Mouse (Mus musculus): ENCODE results near the gene Aprt. TPM values are rescaled to one million over a fixed set of nuclear protein-coding genes. Genes with fewer than 3 reads are reported as not detected.

The Aprt gene
- polyA plus RNA-seq, 1 experiment from 2014 or later = 314 TPM

DNA sequence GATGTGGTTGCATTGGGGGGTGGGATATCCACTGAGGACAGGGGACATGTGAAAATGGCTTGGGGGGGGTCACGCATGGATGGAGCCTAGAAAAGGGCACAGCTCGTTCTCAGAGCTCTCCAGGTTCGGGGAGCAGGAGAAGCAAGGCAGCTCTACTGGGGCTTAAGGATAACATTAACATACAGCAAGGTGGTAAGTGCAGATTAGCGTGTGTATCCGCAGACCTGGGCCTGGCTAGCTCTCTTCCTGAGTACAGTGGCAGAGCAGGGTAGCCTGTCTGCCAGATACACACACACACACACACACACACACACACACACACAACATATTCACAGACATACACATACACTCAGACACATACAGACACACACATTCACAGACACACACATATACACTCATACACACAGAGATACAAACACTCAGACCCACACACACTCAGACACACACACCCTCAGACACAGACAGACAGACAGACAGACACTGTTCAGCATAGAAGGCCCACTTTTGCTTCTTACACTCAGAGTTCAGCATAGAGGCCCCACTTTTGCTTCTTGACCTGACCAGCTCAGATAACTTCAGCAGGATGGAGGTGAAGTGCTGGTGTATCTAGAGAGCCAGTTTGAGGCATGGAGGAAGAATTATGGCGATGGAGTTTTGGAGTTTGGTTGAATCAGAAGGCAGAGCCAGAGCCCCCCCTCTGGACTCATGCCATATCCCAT, 42.1 kb upstream of the Aprt start:
- Histone ChIP-seq H3K4me2 (replicated peaks; ENCODE audit: low read depth) (no peak overlapping the region), H3K27me3 (ENCODE audit: control insufficient read depth, insufficient read depth, low read length) (no peaks in the 10 kb centered on the region), H3K4me1 (replicated peaks; ENCODE audit: control insufficient read depth, insufficient read depth) (no peaks in the 10 kb centered on the region), H3K9me3 (ENCODE audit: control insufficient read depth, low read length) (no peaks in the 10 kb centered on the region), H3K9ac (ENCODE audit: low read length) (no peak overlapping the region), H3K36me3 (ENCODE audit: control insufficient read depth, insufficient read depth, low read length) (peaks cover 7% of the 10 kb centered on the region), H3K27ac (replicated peaks) (no peak overlapping the region), H3K4me3 (ENCODE audit: low read depth, low read length) (no peak overlapping the region)
- WGBS = 73% methylated on average over 6 of the region's 6 CpGs
- no peak for DNase-seq (ENCODE audit: low spot score)
- no peak for ATAC-seq (ENCODE audit: low FRiP score, low TSS enrichment)
- no peak for TF ChIP-seq EP300 (optimal IDR thresholded peaks at IDR 0.05)
- no peak for TF ChIP-seq CTCF (IDR thresholded peaks at IDR 0.05; ENCODE audit: low read depth)

DNA sequence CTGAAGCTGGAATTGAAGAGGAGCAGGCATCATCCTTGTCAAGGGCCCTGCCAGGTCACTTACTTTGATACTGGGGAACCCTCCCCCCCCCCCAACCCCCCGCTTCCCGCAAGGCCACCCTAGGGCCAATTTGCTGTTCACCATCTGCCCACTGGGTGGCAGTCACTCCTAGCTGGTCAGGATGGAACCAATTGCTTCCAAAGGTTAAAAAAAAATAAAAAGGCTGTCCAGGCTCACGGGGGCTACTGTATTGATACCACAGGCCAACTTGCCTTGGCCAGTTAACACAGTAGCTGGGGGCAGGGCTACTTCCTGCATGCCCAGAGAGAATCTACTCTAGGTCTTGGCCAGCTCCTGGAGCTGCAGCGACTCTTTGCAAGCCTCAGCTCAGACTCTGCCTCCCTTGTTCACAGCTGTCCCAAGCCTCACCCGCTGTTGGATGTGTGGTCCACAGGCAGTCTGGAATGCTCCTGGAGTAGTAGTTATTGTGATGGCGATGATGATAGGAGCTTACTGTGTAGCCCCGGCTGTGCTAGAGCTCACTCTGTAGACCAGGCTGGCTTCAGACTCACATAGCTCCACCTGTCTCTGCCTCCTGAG, 41.3 kb upstream of the Aprt start:
- Histone ChIP-seq H3K4me3 (ENCODE audit: low read depth, low read length) (no peak overlapping the region), H3K27ac (replicated peaks) (no peak overlapping the region), H3K27me3 (ENCODE audit: control insufficient read depth, insufficient read depth, low read length) (no peaks in the 10 kb centered on the region), H3K9ac (ENCODE audit: low read length) (no peak overlapping the region), H3K36me3 (ENCODE audit: control insufficient read depth, insufficient read depth, low read length) (peaks cover 7% of the 10 kb centered on the region), H3K9me3 (ENCODE audit: control insufficient read depth, low read length) (no peaks in the 10 kb centered on the region), H3K4me1 (replicated peaks; ENCODE audit: control insufficient read depth, insufficient read depth) (no peaks in the 10 kb centered on the region), H3K4me2 (replicated peaks; ENCODE audit: low read depth) (no peak overlapping the region)
- ATAC-seq (ENCODE audit: low FRiP score, low TSS enrichment) = peak; percentile 14
- TF ChIP-seq EP300 (optimal IDR thresholded peaks at IDR 0.05) (no peak), CTCF (IDR thresholded peaks at IDR 0.05; ENCODE audit: low read depth) (peak; percentile 78)
- 26% methylated on average over 5 of the region's 7 CpGs for WGBS
- peak; percentile 88 for DNase-seq (ENCODE audit: low spot score)

DNA sequence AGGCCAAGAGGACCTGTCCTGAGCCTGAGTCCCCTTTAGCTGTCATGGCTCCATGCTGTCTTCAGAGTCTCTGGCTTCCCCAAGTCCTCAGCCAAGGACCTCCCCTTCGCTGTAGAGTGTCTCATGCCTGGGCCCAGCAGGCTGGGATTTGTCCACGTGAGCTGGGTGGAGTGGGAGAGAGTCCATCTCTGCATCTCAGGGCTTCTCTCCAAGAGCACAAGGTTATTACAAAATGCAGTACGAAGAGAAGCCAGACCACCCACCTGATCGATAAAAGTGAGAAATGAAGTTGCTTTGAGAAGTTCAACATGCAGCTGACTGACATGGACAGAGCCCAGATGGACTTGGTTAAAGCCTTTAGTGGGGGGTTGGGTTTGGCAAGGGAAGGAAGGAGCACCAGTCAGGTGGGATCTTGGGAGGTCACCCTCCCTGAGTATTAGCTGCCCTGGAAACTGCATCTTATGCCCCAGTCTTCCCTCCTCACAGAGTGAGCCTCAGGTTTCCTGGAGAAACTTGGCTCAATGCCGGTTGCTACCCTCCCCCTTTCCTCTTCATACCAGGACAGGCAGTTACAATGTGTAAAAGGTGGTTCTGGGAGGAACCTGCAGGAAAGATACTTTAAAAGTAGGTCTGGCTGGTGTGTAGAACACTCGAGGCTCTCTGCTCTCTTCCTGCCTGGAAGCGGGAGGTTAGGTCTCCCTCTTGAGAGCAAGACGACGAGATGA, 39.6 kb upstream of the Aprt start:
- no peak overlapping the region for H3K27ac ChIP-seq (replicated peaks)
- TF ChIP-seq EP300 (optimal IDR thresholded peaks at IDR 0.05) (no peak), CTCF (IDR thresholded peaks at IDR 0.05; ENCODE audit: low read depth) (no peak)
- H3K4me1 ChIP-seq (replicated peaks; ENCODE audit: control insufficient read depth, insufficient read depth) = no peaks in the 10 kb centered on the region; the same call in 1 of the 2 replicates
- 44% methylated on average over 9 of the region's 9 CpGs for whole genome bisulfite sequencing
- ATAC-seq (ENCODE audit: low FRiP score, low TSS enrichment) (no peak), DNase-seq (ENCODE audit: low spot score) (no peak)
- H3K9me3 ChIP-seq (ENCODE audit: control insufficient read depth, low read length) = no peaks in the 10 kb centered on the region
- no peak overlapping the region for H3K4me3 ChIP-seq (ENCODE audit: low read depth, low read length)
- peaks cover 7% of the 10 kb centered on the region for H3K36me3 ChIP-seq (ENCODE audit: control insufficient read depth, insufficient read depth, low read length)
- no peaks in the 10 kb centered on the region for H3K27me3 ChIP-seq (ENCODE audit: control insufficient read depth, insufficient read depth, low read length)
- no peak overlapping the region for H3K4me2 ChIP-seq (replicated peaks; ENCODE audit: low read depth)
- H3K9ac ChIP-seq (ENCODE audit: low read length) = no peak overlapping the region

DNA sequence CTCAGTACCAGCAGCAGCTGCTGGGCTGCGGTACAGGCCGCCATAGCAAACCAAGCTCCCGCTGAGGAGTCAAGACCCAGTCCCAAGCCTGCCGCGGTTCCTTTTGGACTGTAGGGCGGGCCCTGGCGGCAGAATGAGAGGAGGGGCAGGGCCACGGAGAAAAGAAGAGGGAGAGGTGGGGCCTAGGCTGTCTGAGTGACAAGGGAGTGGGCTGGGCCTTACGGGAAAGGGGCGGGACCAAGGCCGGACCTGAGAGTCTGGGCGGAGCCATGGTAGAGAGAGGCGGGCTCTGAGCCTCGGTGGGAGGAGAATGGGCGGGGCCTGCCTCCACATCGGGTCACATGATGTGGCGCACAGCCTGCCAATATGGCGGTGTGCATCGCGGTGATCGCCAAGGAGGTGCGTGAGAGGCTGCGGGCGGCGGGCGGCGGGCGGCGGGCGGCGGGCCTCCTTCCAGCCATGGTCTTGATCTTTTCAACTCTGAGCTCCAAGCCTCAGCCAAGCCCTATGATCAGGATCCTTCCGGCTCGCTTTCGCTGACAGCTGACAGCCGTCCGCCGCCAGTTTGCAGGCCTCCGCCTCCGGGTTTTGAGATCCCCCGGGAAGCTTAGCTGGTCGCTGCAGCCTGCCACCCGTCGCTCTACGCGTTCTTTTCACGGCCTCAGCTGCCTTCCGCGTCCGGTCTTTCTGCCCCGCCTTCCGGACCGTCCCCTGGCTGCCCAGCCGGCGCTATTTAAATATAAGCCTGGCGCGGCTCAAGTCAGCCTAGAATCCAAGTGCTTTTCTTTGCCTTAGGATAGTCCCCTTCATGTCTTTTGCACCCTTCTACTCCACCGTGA, 34.8 kb upstream of the Aprt start, which contains the start of the genes Galns and Trappc2l:
Galns (minus strand) TSS at position 169 of the 839 bp plus-strand sequence.
Trappc2l (plus strand) TSS at position 346 of the 839 bp plus-strand sequence.
- peak within 1 kb of the TSS; percentile 82 for H3K27ac ChIP-seq (replicated peaks)
- DNase-seq (ENCODE audit: low spot score) (peak; percentile 98), ATAC-seq (ENCODE audit: low FRiP score, low TSS enrichment) (peak; percentile 98)
- under 1% methylated on average over 52 of the region's 57 CpGs for WGBS
- TF ChIP-seq EP300 (optimal IDR thresholded peaks at IDR 0.05) = no peak
- TF ChIP-seq CTCF (IDR thresholded peaks at IDR 0.05; ENCODE audit: low read depth) = peak; percentile 79
- H3K36me3 ChIP-seq (ENCODE audit: control insufficient read depth, insufficient read depth, low read length) = peaks cover 7% of the 10 kb centered on the region
- no peaks in the 10 kb centered on the region; the same call in 1 of the 2 replicates for H3K4me1 ChIP-seq (replicated peaks; ENCODE audit: control insufficient read depth, insufficient read depth)
- H3K4me3 ChIP-seq (ENCODE audit: low read depth, low read length) = peak within 1 kb of the TSS; percentile 66
- no peaks in the 10 kb centered on the region for H3K9me3 ChIP-seq (ENCODE audit: control insufficient read depth, low read length)
- H3K27me3 ChIP-seq (ENCODE audit: control insufficient read depth, insufficient read depth, low read length) = no peaks in the 10 kb centered on the region
- peak within 1 kb of the TSS; percentile 76 for H3K9ac ChIP-seq (ENCODE audit: low read length)
- H3K4me2 ChIP-seq (replicated peaks; ENCODE audit: low read depth) = peak within 1 kb of the TSS; percentile 95

DNA sequence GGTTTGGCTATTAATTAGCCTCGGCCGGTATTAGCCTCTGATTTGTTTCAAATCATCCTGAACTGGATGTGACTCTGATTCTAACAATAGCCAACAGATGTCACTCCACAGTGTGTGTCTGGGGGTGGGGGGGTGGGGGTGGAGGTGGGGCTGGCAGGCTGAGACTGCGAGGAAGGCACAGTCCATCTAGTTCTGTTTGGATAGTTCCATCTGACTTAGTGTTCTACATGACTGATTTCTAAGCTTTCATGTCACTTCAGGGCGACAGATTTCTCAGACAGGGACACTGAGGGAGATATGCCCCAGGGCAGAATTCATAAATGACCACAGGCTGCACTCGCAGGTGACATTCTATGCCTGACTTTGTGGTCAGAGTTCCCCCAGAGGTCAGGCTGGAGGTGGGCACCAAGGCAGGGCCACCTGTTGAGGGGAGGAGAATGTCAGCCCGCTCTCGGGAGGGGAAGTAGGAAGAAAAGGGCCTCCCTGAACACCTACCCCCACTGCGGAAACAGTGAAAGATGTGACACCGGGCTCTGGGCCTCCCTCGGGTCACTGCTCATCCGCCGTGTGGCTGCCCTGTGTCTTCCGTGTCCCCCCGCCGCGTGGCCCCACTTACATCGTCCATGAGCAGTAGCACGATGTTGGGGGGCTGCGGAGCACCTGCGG, 34.0 kb upstream of the Aprt start:
- no peaks in the 10 kb centered on the region; the same call in 1 of the 2 replicates for H3K4me1 ChIP-seq (replicated peaks; ENCODE audit: control insufficient read depth, insufficient read depth)
- no peak for DNase-seq (ENCODE audit: low spot score)
- no peaks in the 10 kb centered on the region for H3K9me3 ChIP-seq (ENCODE audit: control insufficient read depth, low read length)
- peaks cover 7% of the 10 kb centered on the region for H3K36me3 ChIP-seq (ENCODE audit: control insufficient read depth, insufficient read depth, low read length)
- no peaks in the 10 kb centered on the region for H3K27me3 ChIP-seq (ENCODE audit: control insufficient read depth, insufficient read depth, low read length)
- peak overlapping the region; percentile 76 for H3K27ac ChIP-seq (replicated peaks)
- 5% methylated on average over 17 of the region's 20 CpGs for WGBS
- peak overlapping the region; percentile 66 for H3K4me3 ChIP-seq (ENCODE audit: low read depth, low read length)
- TF ChIP-seq EP300 (optimal IDR thresholded peaks at IDR 0.05) = no peak
- TF ChIP-seq CTCF (IDR thresholded peaks at IDR 0.05; ENCODE audit: low read depth) = no peak
- H3K9ac ChIP-seq (ENCODE audit: low read length) = peak overlapping the region; percentile 74
- peak overlapping the region; percentile 95 for H3K4me2 ChIP-seq (replicated peaks; ENCODE audit: low read depth)
- ATAC-seq (ENCODE audit: low FRiP score, low TSS enrichment) = no peak; the same call in none of the 2 replicates

Measured in stomach, postnatal 0 days (tissue).